Mouse (Mus musculus): ENCODE results near the gene Nipsnap2. TPM values are rescaled to one million over a fixed set of nuclear protein-coding genes. Genes with fewer than 3 reads are reported as not detected.

The Nipsnap2 gene
- polyA plus RNA-seq (2014; fragmentation: Illumina TruSeq; extraction: RNeasy Lipid Tissue Mini Kit (QIAGEN cat#74804); ENCODE audit: low replicate concordance): 28.0 TPM

DNA sequence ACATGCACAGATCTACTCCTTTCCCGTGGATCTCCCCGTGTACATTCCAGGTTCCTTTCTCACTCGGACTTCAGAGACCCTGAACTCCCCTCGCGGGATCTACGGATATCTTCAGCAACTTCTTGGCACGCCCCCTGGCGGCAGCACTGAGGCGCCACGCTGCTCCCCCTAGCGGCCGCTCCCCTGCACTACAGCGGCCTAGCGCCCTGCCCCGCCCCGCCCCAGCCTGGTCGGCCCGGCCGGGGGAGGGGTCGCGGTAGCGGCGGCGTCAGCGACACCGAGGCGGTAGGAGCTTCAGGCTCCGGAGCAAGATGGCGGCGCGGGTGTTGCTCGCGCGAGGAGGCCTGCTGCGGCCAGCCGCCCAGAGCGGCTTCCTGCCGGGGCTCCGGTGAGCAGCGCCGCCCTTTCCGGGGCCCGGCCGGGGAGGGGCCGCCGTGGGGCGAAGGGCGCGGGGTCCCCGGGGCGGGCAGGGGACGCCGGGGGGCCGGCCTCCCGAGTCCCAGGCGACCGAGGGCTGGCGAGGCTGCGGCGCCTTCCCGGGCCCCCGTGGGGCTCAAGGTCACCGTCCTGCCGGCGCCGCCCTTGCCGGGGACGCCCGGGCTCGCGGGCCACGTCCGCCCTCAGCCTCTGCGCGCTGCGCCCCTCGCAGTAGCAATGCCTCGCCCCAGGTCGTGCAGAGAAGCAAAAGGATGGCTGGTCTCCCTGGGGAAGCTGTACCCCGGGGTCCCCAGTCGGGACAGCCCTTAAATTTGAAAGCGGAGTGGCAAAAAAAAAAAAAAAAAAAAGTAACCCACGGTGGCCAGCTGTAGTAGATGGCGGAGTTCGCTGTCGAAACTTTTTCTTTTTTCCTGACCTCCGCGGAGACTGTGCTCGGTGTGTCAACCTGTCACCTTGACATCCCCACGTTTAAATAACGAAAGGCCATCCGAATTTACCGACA is at the start of gene Nipsnap2:
TSS of gene Nipsnap2 (plus strand) at position 230 of the 940 bp plus-strand sequence.

DNA sequence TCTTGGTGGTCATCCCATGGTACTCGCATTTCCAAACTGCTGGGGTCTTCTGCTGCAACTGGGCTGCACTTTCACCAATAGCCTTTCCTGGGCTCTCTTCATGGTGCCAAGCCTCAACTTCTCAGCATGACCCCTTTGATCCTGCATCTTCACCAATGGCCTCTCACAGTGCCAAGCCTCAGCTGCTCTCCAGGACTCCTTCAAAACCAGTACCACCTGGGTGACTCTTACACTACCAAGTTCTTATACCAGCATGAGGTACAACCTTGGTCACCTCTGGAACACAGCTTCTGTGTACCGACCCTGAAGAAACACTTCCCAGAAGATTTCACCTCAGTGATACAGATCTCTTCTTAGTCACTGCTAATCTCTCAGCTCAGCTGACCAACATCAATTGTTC is 16.5 kb upstream of the Nipsnap2 start, which contains the start of gene Sept14:
TSS of gene Sept14 (minus strand) at position 101 of the 400 bp plus-strand sequence.

DNA sequence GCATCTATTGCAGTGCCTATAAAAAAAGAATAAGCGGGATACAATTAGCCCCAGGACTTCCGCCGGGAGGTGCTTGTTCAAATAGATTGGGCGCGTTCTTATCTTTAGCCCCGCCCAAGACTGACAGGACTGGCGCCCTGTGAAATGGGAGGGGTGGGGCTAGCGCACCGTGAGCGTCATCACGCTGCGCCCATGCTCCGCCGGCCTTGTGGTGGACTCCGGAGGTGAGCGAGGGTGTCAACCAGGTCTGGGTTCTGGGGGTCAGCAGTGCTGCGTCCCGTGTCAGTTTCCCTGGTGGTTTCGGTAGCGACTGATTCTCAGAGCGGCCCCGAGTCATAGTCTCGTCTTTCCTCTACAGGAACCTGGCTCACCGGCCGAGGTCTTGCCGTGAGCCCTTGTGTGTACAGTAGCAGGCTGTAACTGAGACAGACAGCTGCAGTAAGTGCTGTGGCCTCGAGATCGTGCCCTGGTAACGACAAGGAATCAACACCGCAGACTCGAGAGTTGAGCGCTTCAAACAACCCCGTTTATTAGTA is 9.5 kb upstream of the Nipsnap2 start, which contains the start of gene Mrps17:
TSS of gene Mrps17 (plus strand) at position 172 of the 536 bp plus-strand sequence.

DNA sequence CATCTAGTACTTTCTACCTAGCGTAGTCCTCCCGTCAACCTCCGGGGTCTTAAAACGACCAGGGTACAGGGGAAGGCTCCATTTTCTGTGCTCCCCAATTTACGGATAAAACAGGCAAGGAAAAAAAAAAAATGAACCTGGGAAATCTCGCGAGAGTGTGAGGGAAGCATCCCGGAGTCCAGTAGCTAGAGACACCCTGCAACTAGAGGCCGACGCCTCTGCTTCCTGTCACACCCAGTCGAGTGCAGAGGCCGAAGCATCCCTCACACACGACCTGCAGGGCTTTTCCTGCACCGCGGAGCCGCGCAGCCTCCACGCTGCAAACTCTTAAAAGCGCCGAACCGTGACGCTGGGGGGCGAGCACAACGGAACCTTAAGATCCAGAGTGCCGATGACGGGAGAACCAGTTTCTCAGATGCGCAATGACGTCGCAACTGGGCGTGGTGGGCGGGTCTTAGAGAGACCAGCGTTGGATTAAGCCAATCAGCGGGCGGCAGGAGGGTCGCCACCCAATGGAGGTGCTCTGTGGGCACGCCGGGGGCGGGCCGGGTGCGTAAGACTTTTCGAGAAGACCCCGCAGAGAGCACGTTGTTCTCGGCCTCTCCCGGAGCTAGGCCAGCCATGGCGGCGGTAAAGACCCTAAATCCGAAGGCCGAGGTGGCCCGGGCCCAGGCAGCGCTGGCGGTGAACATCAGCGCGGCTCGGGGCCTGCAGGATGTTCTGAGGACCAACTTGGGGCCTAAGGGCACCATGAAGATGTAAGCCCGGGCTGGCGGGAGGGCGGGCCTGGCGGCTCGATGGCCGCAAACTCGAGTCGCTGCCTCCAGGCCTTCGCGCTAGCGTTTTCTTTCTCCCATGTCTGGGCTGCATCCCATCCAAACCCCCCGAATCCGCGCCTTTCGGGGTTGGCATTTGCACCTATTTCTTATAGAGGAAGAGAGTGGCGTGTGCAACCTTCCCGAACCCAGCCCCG is 62.2 kb downstream of the Nipsnap2 start, which contains the start of gene Psph:
TSS of gene Psph (minus strand) at position 632 of the 973 bp plus-strand sequence.

Other genes starting within 250 kb of the Nipsnap2 start
- gene Sfswap, start 223.8 kb upstream of the Nipsnap2 start, polyA plus RNA-seq (2014; fragmentation: Illumina TruSeq; extraction: RNeasy Lipid Tissue Mini Kit (QIAGEN cat#74804); ENCODE audit: low replicate concordance): 26.7 TPM
- not detected for gene Mmp17, start 140.9 kb upstream of the Nipsnap2 start, polyA plus RNA-seq (2014; fragmentation: Illumina TruSeq; extraction: RNeasy Lipid Tissue Mini Kit (QIAGEN cat#74804); ENCODE audit: low replicate concordance)
- gene Zfp11, start 55.0 kb upstream of the Nipsnap2 start, polyA plus RNA-seq (2014; fragmentation: Illumina TruSeq; extraction: RNeasy Lipid Tissue Mini Kit (QIAGEN cat#74804); ENCODE audit: low replicate concordance): 1.4 TPM
- not detected for gene Sept14, start 16.6 kb upstream of the Nipsnap2 start, polyA plus RNA-seq (2014; fragmentation: Illumina TruSeq; extraction: RNeasy Lipid Tissue Mini Kit (QIAGEN cat#74804); ENCODE audit: low replicate concordance)
- 45.0 TPM for gene Mrps17, start 9.6 kb upstream of the Nipsnap2 start, polyA plus RNA-seq (2014; fragmentation: Illumina TruSeq; extraction: RNeasy Lipid Tissue Mini Kit (QIAGEN cat#74804); ENCODE audit: low replicate concordance)
- 1.3 TPM for gene Psph, start 62.4 kb downstream of the Nipsnap2 start, polyA plus RNA-seq (2014; fragmentation: Illumina TruSeq; extraction: RNeasy Lipid Tissue Mini Kit (QIAGEN cat#74804); ENCODE audit: low replicate concordance)
- gene Sumf2, start 121.9 kb downstream of the Nipsnap2 start, polyA plus RNA-seq (2014; fragmentation: Illumina TruSeq; extraction: RNeasy Lipid Tissue Mini Kit (QIAGEN cat#74804); ENCODE audit: low replicate concordance): 0.71 TPM
- 598 TPM for gene Chchd2, start 162.4 kb downstream of the Nipsnap2 start, polyA plus RNA-seq (2014; fragmentation: Illumina TruSeq; extraction: RNeasy Lipid Tissue Mini Kit (QIAGEN cat#74804); ENCODE audit: low replicate concordance)
- 0.52 TPM for gene Zbed5, start 170.7 kb downstream of the Nipsnap2 start, polyA plus RNA-seq (2014; fragmentation: Illumina TruSeq; extraction: RNeasy Lipid Tissue Mini Kit (QIAGEN cat#74804); ENCODE audit: low replicate concordance)
- gene Phkg1, start 173.5 kb downstream of the Nipsnap2 start, polyA plus RNA-seq (2014; fragmentation: Illumina TruSeq; extraction: RNeasy Lipid Tissue Mini Kit (QIAGEN cat#74804); ENCODE audit: low replicate concordance): 0.30 TPM
- gene Nupr1l, start 183.5 kb downstream of the Nipsnap2 start, polyA plus RNA-seq (2014; fragmentation: Illumina TruSeq; extraction: RNeasy Lipid Tissue Mini Kit (QIAGEN cat#74804); ENCODE audit: low replicate concordance): not detected
- gene Vkorc1l1, start 216.9 kb downstream of the Nipsnap2 start, polyA plus RNA-seq (2014; fragmentation: Illumina TruSeq; extraction: RNeasy Lipid Tissue Mini Kit (QIAGEN cat#74804); ENCODE audit: low replicate concordance): 70.7 TPM

All from small intestine, adult 10 weeks (tissue).